Mouse (Mus musculus) kidney, embryonic 14.5 days (tissue): ENCODE data around the gene Ggcx. TPM values are rescaled to one million over a fixed set of nuclear protein-coding genes. Genes with fewer than 3 reads are reported as not detected.

ENCODE experiments used
- ATAC-seq: fragments of 200-750 bp; cut with Nextera tagmentation; 2 replicates; pipeline ENCODE4 v1.8.0; 2017; ENCODE audit warnings: moderate number of reproducible peaks, mild to moderate bottlenecking, moderate TSS enrichment, moderate library complexity; ENCODE audit not compliant: low FRiP score, low TSS enrichment
- H3K27ac ChIP-seq: fragments of 300-500 bp; sonication (generic); 2 replicates; pipeline ENCODE4 v1.5.1; 2014; ENCODE audit warnings: low read depth, mild to moderate bottlenecking, low read length, moderate library complexity, mixed read lengths
- H3K27me3 ChIP-seq: fragments of 300-500 bp; sonication (generic); 2 replicates; pipeline ENCODE4 v1.6.1; 2014; ENCODE audit warnings: mild to moderate bottlenecking, low read length; ENCODE audit not compliant: control insufficient read depth, insufficient read depth
- H3K36me3 ChIP-seq: fragments of 300-500 bp; sonication (generic); 2 replicates; pipeline ENCODE4 v1.6.1; 2014; ENCODE audit warnings: low read length, mixed read lengths; ENCODE audit not compliant: control insufficient read depth, insufficient read depth
- H3K4me1 ChIP-seq: fragments of 300-500 bp; sonication (generic); 2 replicates; pipeline ENCODE4 v1.6.1; 2014; ENCODE audit warnings: low read length, mixed read lengths; ENCODE audit not compliant: control insufficient read depth, insufficient read depth
- H3K4me2 ChIP-seq: fragments of 300-500 bp; sonication (generic); replicated peaks from 2 replicates; pipeline ENCODE4 v1.6.1; 2014; ENCODE audit warnings: low read depth, mild to moderate bottlenecking, low read length
- H3K4me3 ChIP-seq: fragments of 300-500 bp; sonication (generic); 2 replicates; pipeline ENCODE4 v1.5.1; 2014; ENCODE audit warnings: mild to moderate bottlenecking, low read length
- H3K9ac ChIP-seq: fragments of 300-500 bp; sonication (generic); 2 replicates; pipeline ENCODE4 v1.6.1; 2014; ENCODE audit warnings: low read depth, mild to moderate bottlenecking, low read length, moderate library complexity
- H3K9me3 ChIP-seq: fragments of 300-500 bp; sonication (generic); 2 replicates; pipeline ENCODE4 v1.6.1; 2016; ENCODE audit warnings: low read length; ENCODE audit not compliant: control insufficient read depth
- WGBS: fragments of 180-500 bp; shearing (Covaris S2); extraction: QIAGEN DNeasy Blood & Tissue Kit; methylation state at CpG from one replicate; pipeline ENCODE4 v1.1.7; 2014; 5-methylcytosine and 5-hydroxymethylcytosine counted together
- polyA plus RNA-seq: library from polyadenylated mRNA; unstranded; fragments of >200 nt; fragmentation: Nextera tagmentation; extraction: Ambion mirVana; gene quantifications from 2 replicates; pipeline ENCODE4 v1.2.1, GENCODE M21; 2014

The Ggcx gene
- polyA plus RNA-seq, 1 experiment from 2014 or later: 24.7 TPM

- Histone ChIP-seq H3K27ac (no peak overlapping the region), H3K9ac (no peak overlapping the region), H3K4me3 (no peak overlapping the region), H3K36me3 (peaks cover 10% of the 10 kb centered on the region), H3K27me3 (peaks cover 11% of the 10 kb centered on the region; the same call in 1 of the 2 replicates), H3K9me3 (no peaks in the 10 kb centered on the region), H3K4me1 (peaks cover 11% of the 10 kb centered on the region), H3K4me2 (no peak overlapping the region)
- 91% methylated on average over 7 of the region's 7 CpGs for WGBS
- ATAC-seq: no peak
These were observed 30.2 kb upstream of the Ggcx start for GRCm38 (mm10) chr6:72383952-72384351.

- H3K4me1 ChIP-seq: peaks cover 16% of the 10 kb centered on the region
- peaks cover 10% of the 10 kb centered on the region for H3K36me3 ChIP-seq
- H3K9ac ChIP-seq: no peak overlapping the region
- 87% methylated on average over 4 of the region's 4 CpGs for WGBS
- no peak overlapping the region for H3K27ac ChIP-seq
- no peak overlapping the region for H3K4me3 ChIP-seq
- H3K27me3 ChIP-seq: 0 out of 2 replicates have a peak, but pooled peaks cover under 1% of the 10 kb centered on the region
- H3K4me2 ChIP-seq: no peak overlapping the region
- no peak for ATAC-seq
- no peaks in the 10 kb centered on the region for H3K9me3 ChIP-seq
These were observed 28.9 kb upstream of the Ggcx start for GRCm38 (mm10) chr6:72385258-72385657.

DNA sequence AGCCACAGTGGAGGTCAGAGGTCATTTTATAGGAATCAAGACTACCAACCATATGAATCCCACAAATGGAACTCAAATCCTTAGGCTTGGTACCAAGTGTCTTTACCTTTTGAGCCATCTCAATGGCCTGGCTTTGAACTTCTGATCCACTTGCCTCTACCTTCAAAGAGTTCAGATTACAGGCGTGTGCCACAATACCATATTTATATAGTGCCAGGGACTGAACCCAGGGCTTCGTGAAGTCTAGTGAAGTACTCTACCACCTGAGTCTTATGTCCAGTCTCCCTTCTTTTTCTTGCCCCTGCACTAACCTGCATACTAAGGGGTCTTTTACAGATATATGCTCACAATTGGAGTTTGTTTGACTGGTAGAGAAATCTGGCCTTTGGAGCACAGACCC, 27.5 kb upstream of the Ggcx start:
- 90% methylated on average over 2 of the region's 2 CpGs for WGBS
- no peak overlapping the region for H3K4me2 ChIP-seq
- H3K27me3 ChIP-seq: no peaks in the 10 kb centered on the region
- H3K4me3 ChIP-seq: no peak overlapping the region
- ATAC-seq: no peak
- no peaks in the 10 kb centered on the region for H3K9me3 ChIP-seq
- peaks cover 10% of the 10 kb centered on the region for H3K36me3 ChIP-seq
- H3K27ac ChIP-seq: no peak overlapping the region
- H3K4me1 ChIP-seq: peaks cover 25% of the 10 kb centered on the region
- H3K9ac ChIP-seq: no peak overlapping the region

GRCm38 (mm10) chr6:72387816-72388215, 26.3 kb upstream of the Ggcx start:
- Histone ChIP-seq H3K27me3 (no peaks in the 10 kb centered on the region), H3K27ac (no peak overlapping the region), H3K9me3 (no peaks in the 10 kb centered on the region), H3K36me3 (peaks cover 10% of the 10 kb centered on the region), H3K4me1 (peaks cover 25% of the 10 kb centered on the region), H3K9ac (no peak overlapping the region), H3K4me2 (no peak overlapping the region), H3K4me3 (no peak overlapping the region)
- 59% methylated on average over 3 of the region's 3 CpGs for WGBS
- no peak for ATAC-seq

GRCm38 (mm10) chr6:72388266-72388665, 25.8 kb upstream of the Ggcx start:
- Histone ChIP-seq H3K9ac (no peak overlapping the region), H3K4me3 (no peak overlapping the region), H3K9me3 (no peaks in the 10 kb centered on the region), H3K4me2 (no peak overlapping the region), H3K27me3 (no peaks in the 10 kb centered on the region), H3K4me1 (peaks cover 25% of the 10 kb centered on the region), H3K36me3 (peaks cover 10% of the 10 kb centered on the region), H3K27ac (no peak overlapping the region)
- 61% methylated on average over 10 of the region's 10 CpGs for WGBS
- no peak for ATAC-seq

DNA sequence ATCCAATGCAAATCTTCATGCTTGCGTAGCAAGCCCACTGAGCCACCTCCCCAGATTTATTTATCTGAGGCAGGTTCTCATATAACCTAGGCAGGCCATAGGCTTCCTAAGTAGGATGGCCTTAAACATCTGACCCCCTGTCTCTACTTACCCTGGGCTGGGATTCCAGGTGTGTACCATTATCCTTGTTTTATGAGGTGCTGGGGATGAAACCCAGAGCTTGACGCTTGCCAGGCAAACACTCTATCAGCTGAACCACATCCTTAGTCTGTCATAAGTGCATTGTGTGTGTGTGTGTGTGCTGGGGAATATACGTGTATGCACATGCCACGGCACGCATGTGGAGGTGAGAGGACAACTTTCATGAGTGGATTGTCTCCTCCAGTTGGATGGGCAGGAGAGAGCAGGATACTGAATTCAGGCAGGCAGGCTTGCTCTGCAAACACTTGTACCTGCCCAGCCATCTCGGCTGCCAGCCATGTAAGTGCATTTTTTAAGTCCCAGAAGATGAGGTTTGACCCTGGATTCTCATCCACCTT, 25.2 kb upstream of the Ggcx start:
- Histone ChIP-seq H3K9ac (peak overlapping the region; percentile 73; the same call in 1 of the 2 replicates), H3K36me3 (peaks cover 10% of the 10 kb centered on the region), H3K9me3 (no peaks in the 10 kb centered on the region), H3K27me3 (no peaks in the 10 kb centered on the region), H3K27ac (no peak overlapping the region), H3K4me1 (peaks cover 25% of the 10 kb centered on the region), H3K4me2 (peak overlapping the region; percentile 55), H3K4me3 (no peak overlapping the region; the same call in 1 of the 2 replicates)
- 83% methylated on average over 6 of the region's 6 CpGs for WGBS
- no peak for ATAC-seq

DNA sequence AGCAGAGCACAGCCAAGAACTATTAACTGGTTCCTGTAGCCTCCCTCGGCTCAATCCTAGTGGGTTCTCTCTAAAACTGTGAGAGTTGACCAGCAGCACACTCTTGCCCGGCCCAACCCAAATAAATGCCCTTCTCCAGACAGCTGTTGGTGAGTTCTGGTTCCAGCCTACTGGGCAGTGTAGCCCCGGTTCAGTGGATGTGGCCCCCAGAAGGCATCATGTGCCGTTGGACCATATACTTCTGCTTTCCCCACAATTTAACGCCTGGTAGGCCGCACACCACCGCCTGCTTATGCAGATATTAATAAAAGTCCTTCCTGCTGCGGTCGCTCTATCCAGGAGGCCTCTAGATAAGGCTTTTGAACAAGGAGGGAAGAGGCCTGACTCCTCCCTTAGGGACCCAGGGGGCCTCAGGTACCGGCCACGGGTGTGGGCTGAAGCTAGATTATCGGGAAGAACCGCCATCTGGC, 24.6 kb upstream of the Ggcx start:
- Histone ChIP-seq H3K4me2 (peak overlapping the region; percentile 55), H3K4me3 (peak overlapping the region; percentile 54), H3K27me3 (no peaks in the 10 kb centered on the region), H3K27ac (peak overlapping the region; percentile 97), H3K36me3 (peaks cover 10% of the 10 kb centered on the region), H3K4me1 (peaks cover 25% of the 10 kb centered on the region), H3K9me3 (no peaks in the 10 kb centered on the region), H3K9ac (peak overlapping the region; percentile 73)
- peak; percentile 32 for ATAC-seq
- 17% methylated on average over 13 of the region's 13 CpGs for WGBS

DNA sequence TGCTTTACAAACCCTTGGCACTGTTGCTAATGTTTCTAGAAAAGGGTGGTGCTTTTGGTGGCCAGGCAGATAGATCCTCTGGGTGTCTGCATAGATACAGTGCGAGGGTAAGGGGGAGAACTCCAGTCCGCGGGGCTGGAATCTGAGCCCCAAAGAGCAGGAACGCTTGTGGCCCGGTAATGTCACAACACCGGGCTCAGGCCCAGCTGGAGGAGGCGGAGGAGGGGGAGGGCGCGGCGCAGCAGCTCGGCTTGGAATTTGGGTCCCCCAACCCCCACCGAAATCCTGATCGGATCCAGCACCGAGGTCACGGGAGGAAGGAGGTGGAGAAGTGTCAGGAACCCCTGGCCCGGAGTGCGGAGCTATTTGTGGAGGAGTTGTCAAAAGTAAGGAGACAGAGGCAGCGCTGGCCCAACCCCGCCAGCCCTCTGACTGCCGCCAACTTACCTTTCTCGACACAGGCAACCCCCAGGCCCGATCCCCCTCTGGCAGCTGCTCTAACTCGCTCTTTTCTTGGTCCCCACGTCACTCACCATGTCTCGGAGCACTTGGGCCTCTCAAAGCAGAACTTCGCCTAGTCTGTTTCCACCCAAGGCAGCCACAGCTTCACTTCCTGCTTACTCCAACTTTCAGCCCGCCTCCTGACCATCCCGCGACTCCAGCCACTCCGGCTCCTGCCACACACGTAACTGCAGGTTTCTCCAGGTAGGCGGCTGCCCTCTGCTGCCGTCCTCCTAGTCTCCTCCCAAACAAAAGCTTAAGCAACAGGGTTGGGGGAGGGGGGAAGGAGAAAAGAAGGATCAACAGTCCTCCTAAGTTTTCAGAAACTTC, 24.0 kb upstream of the Ggcx start, which contains the start of gene Vamp8:
Gene Vamp8 (minus strand): TSS at position 763 of the 831 bp plus-strand sequence.
- Histone ChIP-seq H3K27me3 (no peaks in the 10 kb centered on the region), H3K4me1 (peaks cover 25% of the 10 kb centered on the region), H3K9me3 (no peaks in the 10 kb centered on the region), H3K27ac (peak within 1 kb of the TSS; percentile 97), H3K4me3 (peak within 1 kb of the TSS; percentile 54), H3K4me2 (peak within 1 kb of the TSS; percentile 55), H3K9ac (peak within 1 kb of the TSS; percentile 73), H3K36me3 (peaks cover 8% of the 10 kb centered on the region)
- 1% methylated on average over 32 of the region's 33 CpGs for WGBS
- peak; percentile 71 for ATAC-seq
